ENCODE assay signal across 21 mouse cellular contexts in the genomic region with DNA sequence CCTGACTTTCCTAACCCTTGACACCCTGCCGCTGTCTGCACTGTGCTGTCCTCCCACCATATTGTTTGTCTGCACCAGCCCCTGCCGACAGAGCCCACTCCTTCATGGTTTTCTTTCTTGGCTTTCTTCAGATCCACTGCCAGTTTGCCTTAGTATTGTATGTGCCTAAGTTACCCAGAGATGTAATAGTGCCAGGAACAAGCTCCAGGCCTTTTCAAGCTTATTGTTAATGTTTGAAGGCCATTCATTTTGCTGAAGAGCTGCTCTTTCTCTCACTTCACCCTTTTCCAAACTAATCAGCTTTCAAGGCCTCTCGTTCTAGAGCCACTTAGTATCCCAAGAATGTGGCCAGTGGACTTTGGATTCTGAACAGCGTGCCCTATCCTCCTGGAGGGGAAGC. TPM values are rescaled to one million over a fixed set of nuclear protein-coding genes. Genes with fewer than 3 reads are reported as not detected.
"Had no signal": no experiment of that assay in that cellular context is flagged by ENCODE, and none has a peak within 500 bp of the region (broad histone marks: within the 10 kb centered on the region; RNA-seq: fewer than 3 reads in every experiment).

No protein-coding gene starts in this region.

- H3K9ac ChIP-seq: limb, embryonic 13.5 days; liver, embryonic 14.5 days; midbrain, embryonic 15.5 days; neural tube, embryonic 13.5 days had no signal

- H3K4me3 ChIP-seq: layer of hippocampus, adult 2 months; limb, embryonic 13.5 days; midbrain, embryonic 15.5 days; neural tube, embryonic 13.5 days had no signal

- H3K27ac ChIP-seq: kidney, postnatal 0 days; layer of hippocampus, adult 2 months; limb, embryonic 13.5 days; liver, embryonic 14.5 days; midbrain, embryonic 15.5 days; neural tube, embryonic 13.5 days had no signal

- H3K9me3 ChIP-seq: limb, embryonic 13.5 days; midbrain, embryonic 15.5 days; neural tube, embryonic 13.5 days had no signal

- DNase-seq: kidney, postnatal 4 days; left cerebral cortex, postnatal 4 days; lung, postnatal 10 days; retina, postnatal 1 day; right cerebral cortex, postnatal 4 days; spleen, adult 18-20 months; thymus, adult 18-20 months; thymus, postnatal 14 days had no signal

- H3K27me3 ChIP-seq: limb, embryonic 13.5 days; midbrain, embryonic 15.5 days; neural tube, embryonic 13.5 days had no signal

- H3K36me3 ChIP-seq: limb, embryonic 13.5 days; midbrain, embryonic 15.5 days; neural tube, embryonic 13.5 days had no signal

- H3K4me2 ChIP-seq: limb, embryonic 13.5 days; midbrain, embryonic 15.5 days; neural tube, embryonic 13.5 days had no signal

- H3K4me1 ChIP-seq: limb, embryonic 13.5 days; midbrain, embryonic 15.5 days had no signal

- ATAC-seq: intestine, postnatal 0 days; midbrain, embryonic 15.5 days had no signal

RNA-seq across cellular contexts. Expression of a gene that starts 27.8 kb away (rescaled TPM):
- total RNA-seq: liver, adult 2 months; megakaryocyte-erythroid progenitor cell, adult 5-6 weeks had no signal
- polyA plus RNA-seq: liver, adult 2 months; midbrain, embryonic 15.5 days; neural tube, embryonic 13.5 days; stomach, embryonic 14.5 days had no signal

RNA-seq across cellular contexts. Expression of a gene that starts 46.8 kb away (rescaled TPM):
- total RNA-seq: layer of hippocampus, adult 2 months; layer of hippocampus, postnatal 14 days; left cerebral cortex, adult 18-20 months; left cerebral cortex, postnatal 10 days; left cerebral cortex, postnatal 4 days; liver, adult 2 months; megakaryocyte-erythroid progenitor cell, adult 5-6 weeks had no signal
- polyA plus RNA-seq: intestine, postnatal 0 days; kidney, postnatal 0 days; limb, embryonic 13.5 days; liver, adult 2 months; liver, embryonic 14.5 days; midbrain, embryonic 15.5 days; neural tube, embryonic 13.5 days; stomach, embryonic 14.5 days had no signal
